Mouse (Mus musculus) layer of hippocampus, adult 8-10 months (tissue): ENCODE results near the gene Cisd2. TPM values are rescaled to one million over a fixed set of nuclear protein-coding genes. Genes with fewer than 3 reads are reported as not detected.

ENCODE experiments used
- DNase-seq, 2 experiments: peaks; one replicate each; pipeline ENCODE4 v3.0.0; 2022; ENCODE audit warnings: low spot score in 2 of 2
- total RNA-seq, 4 experiments: library from RNA; stranded (reverse); gene quantifications; 2 replicates each; pipeline ENCODE4 v1.2.4; 2022

Gene Cisd2
- total RNA-seq, 4 experiments from 2014 or later: 34.3 to 36.5 (median 35.5) TPM

GRCm38 (mm10) chr3:135411824-135412223 lies 11.9 kb downstream of the Cisd2 start:
- no peak for DNase-seq

- DNase-seq: no peak
These were observed 12.7 kb downstream of the Cisd2 start for GRCm38 (mm10) chr3:135411056-135411455.

- DNase-seq: no peak
These were observed 14.5 kb downstream of the Cisd2 start for GRCm38 (mm10) chr3:135409219-135409618.

- no peak for DNase-seq
These were observed 16.4 kb downstream of the Cisd2 start for GRCm38 (mm10) chr3:135407351-135407750.

GRCm38 (mm10) chr3:135404599-135404998 lies 19.1 kb downstream of the Cisd2 start:
- DNase-seq: no peak

- no peak for DNase-seq
These were observed 19.9 kb downstream of the Cisd2 start for GRCm38 (mm10) chr3:135403856-135404255.

GRCm38 (mm10) chr3:135403211-135403610 lies 20.5 kb downstream of the Cisd2 start:
- DNase-seq: no peak

- DNase-seq: peak; percentile 47 to 87
These were observed 21.5 kb downstream of the Cisd2 start for GRCm38 (mm10) chr3:135402201-135402658.

GRCm38 (mm10) chr3:135397112-135397511 lies 26.6 kb downstream of the Cisd2 start:
- no peak for DNase-seq

GRCm38 (mm10) chr3:135396081-135396480 lies 27.6 kb downstream of the Cisd2 start:
- no peak for DNase-seq

- DNase-seq: no peak
These were observed 28.6 kb downstream of the Cisd2 start for GRCm38 (mm10) chr3:135395085-135395484.

GRCm38 (mm10) chr3:135393186-135393585 lies 30.5 kb downstream of the Cisd2 start:
- no peak for DNase-seq

GRCm38 (mm10) chr3:135379868-135380267 lies 43.9 kb downstream of the Cisd2 start:
- DNase-seq: no peak

GRCm38 (mm10) chr3:135377445-135377844 lies 46.3 kb downstream of the Cisd2 start:
- DNase-seq: no peak

GRCm38 (mm10) chr3:135375836-135376235 lies 47.9 kb downstream of the Cisd2 start:
- no peak for DNase-seq

GRCm38 (mm10) chr3:135357394-135357793 lies 66.3 kb downstream of the Cisd2 start:
- DNase-seq: no peak

Other genes starting within 250 kb of the Cisd2 start
- 1 to 10 TPM in 3 of 4 experiments, under 1 TPM in 1; 0.80 to 2.0 (median 1.2) TPM for gene Cenpe, start 211.4 kb downstream of the Cisd2 start, total RNA-seq
- 1 to 10 TPM; 4.7 to 8.7 (median 6.1) TPM for gene Bdh2, start 142.7 kb downstream of the Cisd2 start, total RNA-seq
- gene Slc9b2, start 116.2 kb downstream of the Cisd2 start, total RNA-seq: 1 to 10 TPM; 3.0 to 5.1 (median 3.6) TPM
- 1 to 10 TPM in 2 of 4 experiments, under 1 TPM in 2; 0.39 to 2.0 (median 1.0) TPM for gene Slc9b1, start 75.9 kb downstream of the Cisd2 start, total RNA-seq
- gene Ube2d3, start 14.2 kb upstream of the Cisd2 start, total RNA-seq: 100 to 1,000 TPM; 227 to 254 (median 239) TPM
- 10 to 100 TPM in 3 of 4 experiments, 1 to 10 TPM in 1; 9.6 to 16.1 (median 12.6) TPM for gene Manba, start 61.7 kb upstream of the Cisd2 start, total RNA-seq